Mouse (Mus musculus): ENCODE measurements around the gene Osm. TPM values are rescaled to one million over a fixed set of nuclear protein-coding genes. Genes with fewer than 3 reads are reported as not detected.

Gene Osm
- polyA plus RNA-seq (2016; fragmentation: Nextera tagmentation; extraction: Ambion mirVana), result 0.06 TPM in 1 of 2 replicates, not detected in the other

GRCm38 (mm10) chr11:4235665-4236545 lies at the start of gene Osm:
Gene Osm, plus strand, starts transcription at chr11:4236420.
- peaks cover 8% of the 10 kb centered on the region for H3K4me1 ChIP-seq
- no peak within 1 kb of the TSS for H3K27ac ChIP-seq
- no peaks in the 10 kb centered on the region; the same call in 1 of the 2 replicates for H3K9me3 ChIP-seq
- H3K36me3 ChIP-seq (replicated peaks), result no peaks in the 10 kb centered on the region
- no peaks in the 10 kb centered on the region for H3K27me3 ChIP-seq (ENCODE audit: poor library complexity, severe bottlenecking)
- H3K4me3 ChIP-seq, result no peak within 1 kb of the TSS
- 86% methylated on average over 16 of the region's 16 CpGs for WGBS
- DNase-seq (ENCODE audit: extremely low spot score, low spot score), result no peak

DNA sequence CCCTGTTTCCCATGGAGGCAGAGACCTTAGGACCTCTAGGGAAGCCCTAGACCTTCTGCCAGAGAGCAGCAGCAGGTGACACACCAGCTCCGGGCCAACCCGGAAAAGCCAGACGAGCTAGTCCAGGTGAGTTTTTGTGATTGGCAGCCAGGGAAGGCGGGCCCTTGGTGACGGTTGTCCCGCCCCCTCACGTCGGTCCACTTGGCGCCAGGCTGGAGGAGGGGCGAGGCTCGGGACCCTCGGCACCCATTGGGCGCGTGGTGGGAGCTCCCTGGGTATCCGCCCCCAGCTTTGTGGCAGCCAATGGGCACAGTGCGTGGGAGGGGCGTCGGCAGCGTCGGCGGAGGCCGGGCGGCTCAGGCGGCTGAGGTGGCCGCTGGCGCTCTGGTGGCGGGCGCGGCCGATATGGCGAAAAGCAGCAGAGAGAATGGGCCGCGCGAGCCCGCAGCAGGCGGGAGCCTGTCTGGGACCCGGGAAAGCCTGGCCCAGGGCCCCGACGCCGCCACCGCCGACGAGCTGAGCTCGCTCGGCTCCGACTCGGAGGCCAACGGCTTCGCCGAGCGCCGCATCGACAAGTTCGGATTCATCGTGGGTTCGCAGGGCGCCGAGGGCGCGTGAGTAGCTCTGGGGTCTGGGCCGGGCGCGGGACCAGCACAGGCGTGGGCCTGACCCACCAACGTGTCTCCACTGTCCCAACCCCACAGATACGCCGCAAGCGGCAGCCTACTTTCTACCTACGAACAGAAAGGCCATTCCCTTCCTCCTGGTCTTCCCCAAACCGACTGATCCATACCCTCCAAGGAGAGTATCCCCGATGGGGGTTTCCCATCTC lies 49.5 kb upstream of the Osm start, which contains the start of gene Tbc1d10a:
Tbc1d10a (plus strand) TSS at position 304 of the 832 bp plus-strand sequence.
- H3K4me1 ChIP-seq, result peaks cover 37% of the 10 kb centered on the region
- WGBS, result under 1% methylated on average over 70 of the region's 71 CpGs
- H3K4me3 ChIP-seq, result peak within 1 kb of the TSS; percentile 82
- H3K36me3 ChIP-seq (replicated peaks), result peaks cover 27% of the 10 kb centered on the region
- peaks cover 10% of the 10 kb centered on the region for H3K27me3 ChIP-seq (ENCODE audit: poor library complexity, severe bottlenecking)
- H3K27ac ChIP-seq, result peak within 1 kb of the TSS; percentile 87
- peak; percentile 97 for DNase-seq (ENCODE audit: extremely low spot score, low spot score)
- no peaks in the 10 kb centered on the region for H3K9me3 ChIP-seq

DNA sequence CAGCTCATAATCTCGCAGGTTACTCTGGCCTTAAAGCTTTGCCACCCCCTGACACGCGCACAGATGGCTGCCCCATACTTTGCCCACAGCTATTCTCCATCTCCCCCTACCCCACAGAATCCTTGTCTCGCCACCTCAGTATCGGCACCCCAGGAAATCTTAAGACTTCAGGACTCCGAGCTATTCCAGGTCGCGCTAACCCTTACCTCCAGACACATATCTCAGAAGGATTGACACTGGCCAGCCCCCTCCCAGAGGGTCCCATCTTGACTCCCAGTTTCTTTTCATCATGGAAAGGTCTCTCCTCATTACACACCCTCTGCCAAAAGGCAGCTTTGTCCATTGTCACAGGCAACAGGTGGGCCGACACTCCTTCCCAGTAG lies 48.9 kb upstream of the Osm start:
- Histone ChIP-seq H3K27me3 (ENCODE audit: poor library complexity, severe bottlenecking) (peaks cover 10% of the 10 kb centered on the region), H3K9me3 (no peaks in the 10 kb centered on the region), H3K4me3 (peak overlapping the region; percentile 82), H3K4me1 (peaks cover 40% of the 10 kb centered on the region), H3K36me3 (replicated peaks) (peaks cover 21% of the 10 kb centered on the region), H3K27ac (peak overlapping the region; percentile 87)
- DNase-seq (ENCODE audit: extremely low spot score, low spot score), result no peak
- WGBS, result 14% methylated on average over 9 of the region's 9 CpGs

DNA sequence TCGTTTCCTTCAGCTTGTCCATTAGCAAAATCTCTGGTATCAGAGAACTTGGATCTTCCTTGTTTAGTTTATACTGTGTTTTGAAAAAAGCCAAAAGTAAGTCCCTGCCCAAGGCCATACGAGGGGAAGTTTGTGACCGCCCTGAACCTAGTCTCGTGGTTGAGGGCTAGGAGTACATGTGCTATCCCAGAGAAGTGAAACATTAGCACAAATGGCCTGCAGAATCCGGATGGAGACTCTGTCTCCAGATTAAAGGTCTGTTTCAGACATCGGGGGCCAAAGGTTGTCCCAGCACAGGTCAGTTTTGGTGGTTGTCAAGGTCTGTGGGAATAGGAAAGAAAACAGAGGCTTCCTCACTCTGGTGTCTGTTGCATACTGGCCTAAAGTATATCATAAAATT lies 47.0 kb upstream of the Osm start:
- DNase-seq (ENCODE audit: extremely low spot score, low spot score), result no peak
- H3K9me3 ChIP-seq, result no peaks in the 10 kb centered on the region
- 87% methylated on average over 6 of the region's 6 CpGs for WGBS
- H3K36me3 ChIP-seq (replicated peaks), result peaks cover 2% of the 10 kb centered on the region; the same call in 1 of the 2 replicates
- H3K4me3 ChIP-seq, result no peak overlapping the region
- H3K27ac ChIP-seq, result no peak overlapping the region
- peaks cover 40% of the 10 kb centered on the region for H3K4me1 ChIP-seq
- H3K27me3 ChIP-seq (ENCODE audit: poor library complexity, severe bottlenecking), result peaks cover 10% of the 10 kb centered on the region

GRCm38 (mm10) chr11:4190677-4191076 lies 45.5 kb upstream of the Osm start:
- 87% methylated on average over 3 of the region's 3 CpGs for WGBS
- Histone ChIP-seq H3K9me3 (no peaks in the 10 kb centered on the region), H3K27me3 (ENCODE audit: poor library complexity, severe bottlenecking) (peaks cover 10% of the 10 kb centered on the region), H3K27ac (no peak overlapping the region), H3K36me3 (replicated peaks) (no peaks in the 10 kb centered on the region), H3K4me1 (peaks cover 40% of the 10 kb centered on the region), H3K4me3 (no peak overlapping the region)
- DNase-seq (ENCODE audit: extremely low spot score, low spot score), result no peak

GRCm38 (mm10) chr11:4192757-4193156 lies 43.5 kb upstream of the Osm start:
- H3K4me3 ChIP-seq, result no peak overlapping the region
- H3K36me3 ChIP-seq (replicated peaks), result no peaks in the 10 kb centered on the region
- no peak for DNase-seq (ENCODE audit: extremely low spot score, low spot score)
- peaks cover 6% of the 10 kb centered on the region for H3K27me3 ChIP-seq (ENCODE audit: poor library complexity, severe bottlenecking)
- H3K9me3 ChIP-seq, result no peaks in the 10 kb centered on the region
- H3K27ac ChIP-seq, result no peak overlapping the region
- WGBS, result 78% methylated on average over 3 of the region's 3 CpGs
- peaks cover 27% of the 10 kb centered on the region for H3K4me1 ChIP-seq

DNA sequence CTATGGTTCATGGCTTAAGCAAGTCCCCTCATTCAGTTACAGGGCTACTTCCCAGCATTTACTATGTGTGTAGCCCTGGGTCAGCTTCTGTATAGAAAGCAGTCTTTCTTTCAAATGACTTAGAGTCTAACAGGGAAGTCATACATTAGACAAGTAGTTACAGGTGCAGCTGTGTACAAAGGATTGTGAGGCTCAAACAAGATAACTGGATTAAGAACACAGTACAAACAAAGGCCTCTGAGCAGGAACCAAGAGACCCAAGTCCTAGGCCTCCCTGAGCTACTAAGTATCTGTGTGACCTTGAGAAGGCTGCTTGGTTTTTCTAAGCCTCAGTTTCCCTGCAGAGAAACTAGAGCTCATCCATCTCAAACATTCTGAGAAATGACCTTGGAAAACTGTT lies 42.8 kb upstream of the Osm start:
- Histone ChIP-seq H3K27ac (no peak overlapping the region), H3K9me3 (no peaks in the 10 kb centered on the region), H3K27me3 (ENCODE audit: poor library complexity, severe bottlenecking) (no peaks in the 10 kb centered on the region), H3K4me3 (no peak overlapping the region), H3K36me3 (replicated peaks) (no peaks in the 10 kb centered on the region), H3K4me1 (peaks cover 23% of the 10 kb centered on the region)
- DNase-seq (ENCODE audit: extremely low spot score, low spot score), result no peak

GRCm38 (mm10) chr11:4195597-4196031 lies 40.6 kb upstream of the Osm start:
- Histone ChIP-seq H3K27ac (no peak overlapping the region), H3K36me3 (replicated peaks) (no peaks in the 10 kb centered on the region), H3K27me3 (ENCODE audit: poor library complexity, severe bottlenecking) (no peaks in the 10 kb centered on the region), H3K9me3 (no peaks in the 10 kb centered on the region), H3K4me1 (peaks cover 15% of the 10 kb centered on the region), H3K4me3 (no peak overlapping the region)
- DNase-seq (ENCODE audit: extremely low spot score, low spot score), result no peak
- WGBS, result 82% methylated on average over 3 of the region's 3 CpGs

DNA sequence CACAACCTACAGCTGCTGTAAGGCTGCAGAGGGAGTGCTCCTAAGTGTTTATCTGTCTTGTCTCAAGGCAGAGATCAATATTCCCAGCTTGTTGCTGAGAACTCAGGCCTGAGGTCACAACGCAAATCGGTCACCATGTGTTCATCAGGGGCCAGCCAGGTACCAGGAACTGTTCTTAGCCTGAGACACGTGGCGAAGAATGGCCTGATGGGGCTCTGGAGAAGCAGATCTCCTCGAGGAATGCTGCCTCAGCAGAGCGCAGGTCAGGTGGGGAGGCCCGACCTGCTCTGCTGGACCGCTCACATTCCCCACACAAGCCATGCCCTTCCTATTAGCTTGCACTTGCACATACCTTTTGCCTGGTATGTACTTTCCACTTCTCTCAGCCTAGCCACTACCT lies 39.6 kb upstream of the Osm start:
- Histone ChIP-seq H3K36me3 (replicated peaks) (no peaks in the 10 kb centered on the region), H3K4me1 (peaks cover 4% of the 10 kb centered on the region; the same call in 1 of the 2 replicates), H3K4me3 (no peak overlapping the region), H3K27me3 (ENCODE audit: poor library complexity, severe bottlenecking) (no peaks in the 10 kb centered on the region), H3K9me3 (no peaks in the 10 kb centered on the region), H3K27ac (no peak overlapping the region)
- DNase-seq (ENCODE audit: extremely low spot score, low spot score), result no peak
- 83% methylated on average over 8 of the region's 8 CpGs for WGBS

- H3K4me1 ChIP-seq, result no peaks in the 10 kb centered on the region
- no peaks in the 10 kb centered on the region for H3K27me3 ChIP-seq (ENCODE audit: poor library complexity, severe bottlenecking)
- DNase-seq (ENCODE audit: extremely low spot score, low spot score), result no peak
- no peak overlapping the region for H3K4me3 ChIP-seq
- no peaks in the 10 kb centered on the region for H3K36me3 ChIP-seq (replicated peaks)
- H3K9me3 ChIP-seq, result no peaks in the 10 kb centered on the region
- WGBS, result 83% methylated on average over 1 of the region's 1 CpGs
- no peak overlapping the region for H3K27ac ChIP-seq
These were observed 38.5 kb upstream of the Osm start for GRCm38 (mm10) chr11:4197691-4198090.

DNA sequence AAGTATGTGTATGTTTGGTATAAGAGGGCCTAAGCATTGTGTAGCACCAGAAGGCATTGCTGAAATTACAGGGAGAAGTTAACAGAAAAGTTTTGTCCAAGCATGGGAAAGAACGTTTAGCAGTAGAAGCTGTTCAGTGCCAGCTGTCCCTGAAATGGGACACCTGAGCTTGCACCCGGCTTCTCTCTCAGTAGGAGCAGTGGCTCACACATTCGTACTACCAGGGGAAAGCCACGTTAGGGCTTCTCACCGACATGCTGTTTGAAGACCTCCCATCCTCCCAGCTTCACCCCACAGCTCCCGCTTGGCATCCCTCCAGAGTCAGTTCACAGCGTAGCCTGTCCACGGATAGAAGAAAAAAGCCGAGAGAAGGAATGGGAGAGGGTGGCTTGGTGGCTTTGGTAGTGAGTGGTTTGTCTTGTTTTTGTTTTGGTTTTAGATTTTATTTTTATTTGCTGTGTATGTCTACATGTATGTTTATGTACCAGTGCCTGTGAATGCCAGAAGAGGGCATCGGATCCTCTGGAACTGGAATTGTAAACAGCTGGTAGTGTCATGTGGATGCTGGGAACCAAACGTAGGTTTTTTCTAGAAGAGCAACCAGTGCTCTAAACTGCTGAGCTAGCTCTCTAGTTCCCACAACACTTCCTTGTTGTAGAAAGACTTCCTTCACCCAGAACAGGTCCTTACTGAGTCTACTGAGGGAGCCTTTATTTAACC lies 34.1 kb upstream of the Osm start:
- Histone ChIP-seq H3K4me1 (peaks cover 7% of the 10 kb centered on the region), H3K27me3 (ENCODE audit: poor library complexity, severe bottlenecking) (no peaks in the 10 kb centered on the region), H3K27ac (no peak overlapping the region), H3K4me3 (no peak overlapping the region), H3K36me3 (replicated peaks) (peaks cover 16% of the 10 kb centered on the region), H3K9me3 (no peaks in the 10 kb centered on the region)
- WGBS, result 90% methylated on average over 11 of the region's 11 CpGs
- DNase-seq (ENCODE audit: extremely low spot score, low spot score), result no peak

DNA sequence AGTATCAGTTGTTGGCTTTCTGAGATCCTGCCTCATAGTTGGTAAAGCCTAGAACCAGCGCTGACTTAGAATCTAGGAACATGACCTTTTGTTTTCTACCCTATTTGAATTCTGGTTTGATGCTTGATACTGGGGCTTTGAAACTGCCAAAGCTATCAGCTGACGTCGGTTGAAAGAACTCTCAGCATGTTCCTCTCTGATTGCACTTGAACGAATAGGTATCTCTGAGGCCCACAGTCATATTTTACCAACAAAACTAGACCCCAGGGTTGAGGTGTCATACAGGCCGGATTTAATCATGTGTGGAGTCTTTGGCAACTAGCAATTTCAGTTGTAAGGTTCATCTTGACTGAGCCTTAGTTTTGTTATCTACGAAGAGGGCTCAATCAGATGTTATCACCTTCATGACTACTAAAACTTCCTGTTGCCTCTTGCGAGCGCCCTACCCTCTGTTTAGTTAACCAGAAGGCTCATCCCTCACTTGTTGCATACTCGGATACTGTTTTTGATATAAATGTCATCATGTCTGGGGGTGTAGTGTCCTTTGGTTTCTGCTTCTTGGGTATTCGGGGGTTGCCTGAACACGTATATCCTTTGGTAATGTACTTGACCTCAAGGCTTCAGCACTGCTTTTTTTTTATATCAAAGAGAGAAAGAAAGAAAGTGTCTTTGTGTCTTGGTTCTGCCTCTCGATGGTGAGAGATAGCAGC lies 33.1 kb upstream of the Osm start:
- Histone ChIP-seq H3K4me1 (peaks cover 7% of the 10 kb centered on the region), H3K36me3 (replicated peaks) (peaks cover 26% of the 10 kb centered on the region), H3K4me3 (no peak overlapping the region), H3K27me3 (ENCODE audit: poor library complexity, severe bottlenecking) (no peaks in the 10 kb centered on the region), H3K9me3 (no peaks in the 10 kb centered on the region), H3K27ac (no peak overlapping the region)
- DNase-seq (ENCODE audit: extremely low spot score, low spot score), result no peak
- 89% methylated on average over 12 of the region's 12 CpGs for WGBS
